Mouse (Mus musculus) left cerebral cortex, postnatal 14 days (tissue): ENCODE data around the gene Zfand3. TPM values are rescaled to one million over a fixed set of nuclear protein-coding genes. Genes with fewer than 3 reads are reported as not detected.

ENCODE experiments used
- DNase-seq, 2 experiments: peaks; one replicate each; pipeline ENCODE4 v3.0.0; 2021 to 2022; ENCODE audit warnings: low spot score in 2 of 2, mixed read lengths in 1 of 2
- intact Hi-C: fragments of 180-260 bp; cut with DNase I; formaldehyde crosslinking; loops from one replicate; pipeline ENCODE4 v1.15.1; 2025
- long read RNA-seq, 2 experiments: library from polyadenylated mRNA; stranded (forward); transcript quantifications; one replicate each; pipeline ENCODE4 v2.0.0; 2021
- total RNA-seq, 2 experiments: library from RNA; stranded (reverse); gene quantifications; 2 replicates each; pipeline ENCODE4 v1.2.3; 2021

Zfand3 gene
- 100 to 1,000 TPM; 106 to 114 TPM for total RNA-seq
- long read RNA-seq, experiment 1, transcript Zfand3-202 (6 exons, 3,039 nt), result major isoform, 5 of 15 reads
- long read RNA-seq, experiment 1, partial matches to known transcripts, result 5 of 15 reads
- long read RNA-seq, experiment 1, other reads (novel, unspliced or antisense), result 3 of 15 reads
- long read RNA-seq, experiment 2, transcript Zfand3-202 (6 exons, 3,039 nt), result major isoform, 8 of 20 reads
- long read RNA-seq, experiment 2, partial matches to known transcripts, result 1 of 20 reads
- long read RNA-seq, experiment 2, other reads (novel, unspliced or antisense), result 6 of 20 reads

- intact Hi-C loops, result no loop called here
- peak; percentile 88 for DNase-seq
Measured at GRCm38 (mm10) chr17:30004203-30005102, at the start of gene Zfand3. TSS of gene Zfand3 (plus strand) at chr17:30004733.

- intact Hi-C loops, result no loop called here
- DNase-seq, result no peak
Measured at GRCm38 (mm10) chr17:29955880-29956279, 48.7 kb upstream of the Zfand3 start.

- intact Hi-C loops, result no loop called here
- peak in 1 of 2 experiments; percentile 15 for DNase-seq
Measured at GRCm38 (mm10) chr17:29963730-29964259, 40.7 kb upstream of the Zfand3 start.

- DNase-seq, result no peak
- intact Hi-C loops, result no loop called here
Measured at GRCm38 (mm10) chr17:29965506-29965905, 39.0 kb upstream of the Zfand3 start.

GRCm38 (mm10) chr17:29970037-29970555, 34.4 kb upstream of the Zfand3 start, which contains the start of gene Mdga1:
TSS of gene Mdga1 (minus strand) at chr17:29970087.
- intact Hi-C loops, result loop anchor here (10.0 kb wide), 2 partner anchors 225 to 485 kb away; no protein-coding TSS in a partner anchor
- no peak for DNase-seq

GRCm38 (mm10) chr17:29971761-29972432, 32.6 kb upstream of the Zfand3 start:
- intact Hi-C loops, result loop anchor here (10.0 kb wide), 2 partner anchors 223 to 483 kb away; no protein-coding TSS in a partner anchor
- no peak for DNase-seq

- intact Hi-C loops, result loop anchor here (10.0 kb wide), 2 partner anchors 222 to 482 kb away; no protein-coding TSS in a partner anchor
- no peak for DNase-seq
Measured at GRCm38 (mm10) chr17:29973226-29973625, 31.3 kb upstream of the Zfand3 start.

- DNase-seq, result peak; percentile 92
- intact Hi-C loops, result loop anchor here (5.0 to 10.0 kb wide), 3 partner anchors 132 to 479 kb away; no protein-coding TSS in a partner anchor
Measured at GRCm38 (mm10) chr17:29975731-29976130, 28.8 kb upstream of the Zfand3 start.

- no peak for DNase-seq
- intact Hi-C loops, result loop anchor here (5.0 to 10.0 kb wide), 3 partner anchors 128 to 476 kb away; no protein-coding TSS in a partner anchor
Measured at GRCm38 (mm10) chr17:29979020-29979419, 25.5 kb upstream of the Zfand3 start.

GRCm38 (mm10) chr17:29979841-29980240, 24.7 kb upstream of the Zfand3 start:
- intact Hi-C loops, result loop anchor here (5.0 to 10.0 kb wide), 3 partner anchors 127 to 475 kb away; no protein-coding TSS in a partner anchor
- no peak for DNase-seq

GRCm38 (mm10) chr17:29981568-29981967, 23.0 kb upstream of the Zfand3 start:
- no peak for DNase-seq
- intact Hi-C loops, result no loop called here

GRCm38 (mm10) chr17:29983190-29983589, 21.3 kb upstream of the Zfand3 start:
- no peak for DNase-seq
- intact Hi-C loops, result no loop called here

- no peak for DNase-seq
- intact Hi-C loops, result no loop called here
Measured at GRCm38 (mm10) chr17:29984931-29985330, 19.6 kb upstream of the Zfand3 start.

GRCm38 (mm10) chr17:29985534-29985933, 19.0 kb upstream of the Zfand3 start:
- intact Hi-C loops, result no loop called here
- DNase-seq, result no peak

- DNase-seq, result no peak
- intact Hi-C loops, result no loop called here
Measured at GRCm38 (mm10) chr17:29988141-29988540, 16.4 kb upstream of the Zfand3 start.

- no peak for DNase-seq
- intact Hi-C loops, result no loop called here
Measured at GRCm38 (mm10) chr17:29989653-29990052, 14.9 kb upstream of the Zfand3 start.

GRCm38 (mm10) chr17:29990136-29990535, 14.4 kb upstream of the Zfand3 start:
- no peak for DNase-seq
- intact Hi-C loops, result no loop called here

- intact Hi-C loops, result no loop called here
- DNase-seq, result no peak
Measured at GRCm38 (mm10) chr17:29990845-29991244, 13.7 kb upstream of the Zfand3 start.

GRCm38 (mm10) chr17:29993488-29993887, 11.0 kb upstream of the Zfand3 start:
- intact Hi-C loops, result no loop called here
- DNase-seq, result peak; percentile 66 to 75
